Mouse (Mus musculus): ENCODE results near the gene Olfr1423.

DNA sequence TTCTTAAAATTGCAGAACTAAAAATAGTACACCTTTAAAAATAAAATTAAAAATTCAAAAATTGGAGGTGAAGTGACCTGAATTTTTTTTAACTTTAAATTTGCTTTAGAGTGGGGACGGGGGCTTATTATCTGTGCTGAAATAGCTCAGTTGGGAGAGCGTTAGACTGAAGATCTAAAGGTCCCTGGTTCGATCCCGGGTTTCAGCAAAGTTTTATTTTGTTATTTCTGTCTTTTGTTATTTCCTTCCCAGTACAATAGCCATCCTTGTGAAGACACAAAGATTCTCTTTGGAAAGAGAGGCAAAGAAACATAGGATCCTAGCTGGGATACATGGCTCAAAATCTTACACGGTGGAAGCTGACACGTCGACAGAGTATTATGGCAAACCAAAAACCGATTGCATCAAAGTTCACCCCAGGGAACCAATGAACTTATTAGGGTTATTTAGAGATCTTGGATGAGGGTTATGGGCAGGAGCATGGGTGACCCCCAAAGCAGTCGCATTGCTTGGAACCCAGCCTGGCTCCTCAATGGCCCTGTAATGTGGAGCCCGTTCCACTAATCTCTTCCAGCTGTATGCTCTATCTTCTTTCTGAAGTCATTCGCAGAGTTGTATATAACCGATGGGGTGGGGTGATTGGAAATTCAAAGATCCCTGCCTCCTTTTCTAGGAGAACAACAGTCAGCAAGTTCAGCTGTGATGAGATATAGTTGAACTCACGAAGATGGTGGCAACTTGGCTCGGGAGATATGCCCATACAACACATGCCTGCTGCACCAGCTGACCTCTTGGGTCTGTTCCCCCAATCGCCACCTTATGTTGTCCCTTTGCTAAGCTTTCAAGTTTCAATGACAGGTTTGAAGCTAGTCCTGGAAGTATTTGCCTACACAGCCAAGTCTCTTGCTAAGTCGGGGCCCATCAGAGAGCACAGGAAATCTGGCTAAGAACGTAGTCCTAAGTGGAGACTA is 32.4 kb downstream of the Olfr1423 start:
- TF ChIP-seq CTCF (IDR thresholded peaks at IDR 0.05; ENCODE audit: low read depth, low read length), result no peak
- TF ChIP-seq POLR2A (IDR thresholded peaks at IDR 0.05; ENCODE audit: extremely low read depth, insufficient read depth, low read length), result no peak
